ENCODE assay signal across 14 mouse cellular contexts in the genomic region with DNA sequence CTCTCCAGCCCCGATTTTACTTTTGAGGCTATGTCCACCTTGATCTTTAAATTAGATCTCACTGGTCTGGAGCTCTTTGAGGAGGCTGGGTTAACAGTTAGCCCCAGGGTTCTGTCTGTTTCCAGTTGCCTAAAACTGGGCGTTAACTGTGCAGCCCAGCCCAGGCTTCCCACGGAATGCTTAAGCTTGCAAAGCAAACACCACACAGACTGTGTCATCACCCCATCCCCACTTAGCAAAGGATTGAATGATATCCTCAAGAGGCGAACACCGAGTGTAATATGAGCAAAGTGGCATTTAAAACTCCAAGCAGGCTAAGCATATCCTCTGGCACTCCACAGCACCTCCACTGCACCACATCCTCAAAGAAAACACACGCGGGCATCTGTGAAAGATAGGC.
"Had no signal": no experiment of that assay in that cellular context is flagged by ENCODE, and none has a peak within 500 bp of the region (broad histone marks: within the 10 kb centered on the region; RNA-seq: fewer than 3 reads in every experiment).

No protein-coding gene starts in this region.

- H3K27me3 ChIP-seq: limb, embryonic 13.5 days; lung, embryonic 15.5 days; neural tube, embryonic 12.5 days; stomach, embryonic 15.5 days had no signal

- H3K9ac ChIP-seq: limb, embryonic 13.5 days; liver, embryonic 14.5 days; lung, embryonic 15.5 days; neural tube, embryonic 12.5 days; stomach, embryonic 15.5 days had no signal

- DNase-seq: kidney, adult 18-20 months; kidney, postnatal 10 days; left cerebral cortex, postnatal 4 days; lung, postnatal 4 days; midbrain, embryonic 14.5 days; spleen, adult 18-20 months; thymus, adult 2 months; thymus, postnatal 25 days had no signal

- H3K36me3 ChIP-seq: limb, embryonic 13.5 days; lung, embryonic 15.5 days; midbrain, embryonic 10.5 days; neural tube, embryonic 12.5 days; stomach, embryonic 15.5 days had no signal

- H3K9me3 ChIP-seq: limb, embryonic 13.5 days; lung, embryonic 15.5 days; midbrain, embryonic 10.5 days; neural tube, embryonic 12.5 days; stomach, embryonic 15.5 days had no signal

- H3K4me3 ChIP-seq: limb, embryonic 13.5 days; lung, embryonic 15.5 days; midbrain, embryonic 10.5 days; neural tube, embryonic 12.5 days; stomach, embryonic 15.5 days had no signal

- H3K4me2 ChIP-seq: limb, embryonic 13.5 days; lung, embryonic 15.5 days; neural tube, embryonic 12.5 days; stomach, embryonic 15.5 days had no signal

- H3K27ac ChIP-seq: limb, embryonic 13.5 days; lung, embryonic 15.5 days; midbrain, embryonic 10.5 days; neural tube, embryonic 12.5 days; stomach, embryonic 15.5 days had no signal
